Mouse (Mus musculus) forebrain, embryonic 14.5 days (tissue): Measurements from ENCODE around the gene Tmco3. TPM values are rescaled to one million over a fixed set of nuclear protein-coding genes. Genes with fewer than 3 reads are reported as not detected.

ENCODE experiments used
- ATAC-seq: fragments of 200-750 bp; cut with Nextera tagmentation; 2 replicates; pipeline ENCODE4 v1.8.0; 2017; ENCODE audit warnings: mild to moderate bottlenecking, moderate library complexity
- DNase-seq: peaks from one replicate; pipeline ENCODE4 v3.0.0-alpha.2; 2015; ENCODE audit warnings: low spot score
- H3K27ac ChIP-seq: fragments of 300-500 bp; sonication (generic); 2 replicates; pipeline ENCODE4 v1.5.1; 2014; ENCODE audit warnings: low read depth, mild to moderate bottlenecking, control low read depth, low read length, moderate library complexity
- H3K27me3 ChIP-seq: fragments of 300-500 bp; sonication (generic); replicated peaks from 2 replicates; pipeline ENCODE4 v1.6.1; 2014; ENCODE audit warnings: low read length, control low read depth, mixed read lengths; ENCODE audit not compliant: control insufficient read depth, insufficient read depth
- H3K36me3 ChIP-seq: fragments of 300-500 bp; sonication (generic); 2 replicates; pipeline ENCODE4 v1.6.1; 2014; ENCODE audit warnings: low read length, control low read depth; ENCODE audit not compliant: control insufficient read depth, insufficient read depth
- H3K4me1 ChIP-seq: fragments of 300-500 bp; sonication (generic); 2 replicates; pipeline ENCODE4 v1.6.1; 2014; ENCODE audit warnings: antibody characterized with exemption, low read length, control low read depth; ENCODE audit not compliant: control insufficient read depth, insufficient read depth
- H3K4me2 ChIP-seq: fragments of 300-500 bp; sonication (generic); 2 replicates; pipeline ENCODE4 v1.6.1; 2014; ENCODE audit warnings: mild to moderate bottlenecking, control low read depth, low read length
- H3K4me3 ChIP-seq: fragments of 300-500 bp; sonication (generic); 2 replicates; pipeline ENCODE4 v1.5.1; 2014; ENCODE audit warnings: low read depth, low read length, control low read depth
- H3K9ac ChIP-seq: fragments of 300-500 bp; sonication (generic); 2 replicates; pipeline ENCODE4 v1.6.1; 2014; ENCODE audit warnings: mild to moderate bottlenecking, low read length, control low read depth, moderate library complexity
- H3K9me3 ChIP-seq: fragments of 300-500 bp; sonication (generic); replicated peaks from 2 replicates; pipeline ENCODE4 v1.6.1; 2016; ENCODE audit warnings: low read length, control low read depth, mixed read lengths; ENCODE audit not compliant: control insufficient read depth
- WGBS: fragments of 180-500 bp; shearing (Covaris S2); extraction: QIAGEN DNeasy Blood & Tissue Kit; methylation state at CpG from one replicate; pipeline ENCODE4 v1.1.7; 2014; 5-methylcytosine and 5-hydroxymethylcytosine counted together
- polyA plus RNA-seq: library from polyadenylated mRNA; unstranded; fragments of >200 nt; fragmentation: Nextera tagmentation; extraction: Ambion mirVana; gene quantifications from 2 replicates; pipeline ENCODE4 v1.2.1, GENCODE M21; 2014

The Tmco3 gene
- polyA plus RNA-seq, 1 experiment from 2014 or later, result 30.7 TPM

DNA sequence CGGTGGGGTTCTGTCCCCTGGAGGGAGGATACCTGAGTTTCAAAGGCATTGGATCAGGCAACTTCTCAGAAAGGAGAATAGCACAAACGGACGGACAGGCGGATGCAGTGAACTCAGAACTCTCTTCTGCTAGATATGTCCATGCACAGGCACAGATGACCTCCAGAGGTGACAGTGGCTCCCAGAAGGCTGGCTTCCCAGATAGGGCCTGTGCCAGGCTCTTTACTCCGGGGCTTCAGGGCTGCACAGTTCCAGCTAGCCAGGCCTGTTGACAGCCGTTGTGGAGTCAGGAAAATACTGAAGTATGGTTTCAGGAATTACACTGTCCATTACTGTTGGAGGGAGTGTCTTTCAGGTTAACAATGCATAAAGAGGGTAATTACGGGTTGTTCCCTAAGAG lies 62.1 kb downstream of the Tmco3 start:
- 88% methylated on average over 7 of the region's 7 CpGs for WGBS
- no peak overlapping the region for H3K27ac ChIP-seq
- no peaks in the 10 kb centered on the region for H3K9me3 ChIP-seq
- ATAC-seq (no peak), DNase-seq (no peak)
- H3K4me1 ChIP-seq, result no peaks in the 10 kb centered on the region
- H3K4me3 ChIP-seq, result no peak overlapping the region
- H3K9ac ChIP-seq, result no peak overlapping the region
- no peak overlapping the region for H3K4me2 ChIP-seq
- no peaks in the 10 kb centered on the region for H3K27me3 ChIP-seq
- peaks cover 97% of the 10 kb centered on the region for H3K36me3 ChIP-seq

DNA sequence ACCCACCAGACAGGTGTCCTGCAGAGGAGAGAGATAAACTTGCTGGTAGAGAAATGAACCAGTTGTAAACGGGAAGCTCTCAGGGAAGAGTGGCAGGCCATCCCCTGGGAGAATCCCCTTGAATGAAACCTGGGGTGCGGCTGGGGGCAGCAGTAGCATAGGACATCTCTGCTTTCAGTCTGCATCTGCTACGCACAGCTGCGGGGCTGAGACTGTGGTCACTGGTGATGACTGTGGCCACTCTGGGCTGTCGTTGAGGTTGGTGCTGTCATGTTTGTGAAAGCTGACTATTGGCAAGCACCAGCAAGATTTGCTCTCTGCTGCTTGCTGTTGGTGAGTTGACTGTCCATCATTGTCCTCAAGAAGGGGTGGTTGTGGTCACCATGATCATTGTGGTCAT lies 63.6 kb downstream of the Tmco3 start:
- H3K4me3 ChIP-seq, result no peak overlapping the region
- no peak for ATAC-seq
- H3K27ac ChIP-seq, result no peak overlapping the region
- WGBS, result 92% methylated on average over 5 of the region's 5 CpGs
- H3K9me3 ChIP-seq, result no peaks in the 10 kb centered on the region
- no peak overlapping the region for H3K4me2 ChIP-seq
- H3K36me3 ChIP-seq, result peaks cover 97% of the 10 kb centered on the region
- no peaks in the 10 kb centered on the region for H3K4me1 ChIP-seq
- H3K27me3 ChIP-seq, result no peaks in the 10 kb centered on the region
- DNase-seq, result no peak
- no peak overlapping the region for H3K9ac ChIP-seq

- DNase-seq (no peak), ATAC-seq (no peak)
- H3K4me2 ChIP-seq, result no peak overlapping the region
- H3K27ac ChIP-seq, result no peak overlapping the region
- no peaks in the 10 kb centered on the region for H3K4me1 ChIP-seq
- H3K4me3 ChIP-seq, result no peak overlapping the region
- H3K27me3 ChIP-seq, result no peaks in the 10 kb centered on the region
- WGBS, result 92% methylated on average over 8 of the region's 8 CpGs
- no peaks in the 10 kb centered on the region for H3K9me3 ChIP-seq
- H3K36me3 ChIP-seq, result peaks cover 98% of the 10 kb centered on the region
- H3K9ac ChIP-seq, result no peak overlapping the region
Measured at GRCm38 (mm10) chr8:13352601-13353000, 64.6 kb downstream of the Tmco3 start.

GRCm38 (mm10) chr8:13353155-13353833 lies 65.3 kb downstream of the Tmco3 start:
- Histone ChIP-seq H3K4me2 (no peak overlapping the region), H3K36me3 (peaks cover 98% of the 10 kb centered on the region), H3K27ac (no peak overlapping the region), H3K9ac (no peak overlapping the region), H3K4me1 (no peaks in the 10 kb centered on the region), H3K27me3 (no peaks in the 10 kb centered on the region), H3K9me3 (no peaks in the 10 kb centered on the region), H3K4me3 (no peak overlapping the region)
- ATAC-seq (no peak), DNase-seq (no peak)
- WGBS, result 85% methylated on average over 9 of the region's 9 CpGs

GRCm38 (mm10) chr8:13353883-13354282 lies 65.9 kb downstream of the Tmco3 start:
- Histone ChIP-seq H3K27me3 (no peaks in the 10 kb centered on the region), H3K9ac (no peak overlapping the region), H3K36me3 (peaks cover 98% of the 10 kb centered on the region), H3K4me2 (no peak overlapping the region), H3K4me3 (no peak overlapping the region), H3K9me3 (no peaks in the 10 kb centered on the region), H3K4me1 (no peaks in the 10 kb centered on the region), H3K27ac (no peak overlapping the region)
- DNase-seq, result no peak
- no peak for ATAC-seq
- WGBS, result 82% methylated on average over 4 of the region's 4 CpGs

DNA sequence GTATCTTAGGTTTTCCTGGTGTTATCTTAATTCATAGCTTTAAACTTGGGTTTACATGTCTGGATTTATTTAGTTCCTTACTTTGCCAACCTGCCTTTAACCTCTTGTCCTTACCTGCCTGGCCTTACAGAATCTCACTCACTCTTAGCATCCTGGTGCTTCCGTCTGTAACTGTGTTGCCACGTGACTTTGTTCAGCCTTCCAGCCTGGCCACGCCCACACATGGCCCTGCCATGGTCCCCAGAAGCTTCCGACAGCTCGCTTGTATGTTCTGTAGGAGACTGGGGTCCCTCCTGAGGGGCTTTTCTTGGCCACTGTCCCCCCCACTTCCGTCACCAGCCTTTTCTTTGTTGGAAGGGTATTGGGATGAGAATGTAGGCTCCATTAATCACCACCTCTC lies 68.2 kb downstream of the Tmco3 start:
- 87% methylated on average over 6 of the region's 6 CpGs for WGBS
- Histone ChIP-seq H3K27ac (no peak overlapping the region), H3K9ac (no peak overlapping the region), H3K4me1 (no peaks in the 10 kb centered on the region), H3K9me3 (no peaks in the 10 kb centered on the region), H3K27me3 (no peaks in the 10 kb centered on the region), H3K4me3 (no peak overlapping the region), H3K4me2 (no peak overlapping the region), H3K36me3 (peaks cover 98% of the 10 kb centered on the region)
- ATAC-seq (no peak), DNase-seq (no peak)

DNA sequence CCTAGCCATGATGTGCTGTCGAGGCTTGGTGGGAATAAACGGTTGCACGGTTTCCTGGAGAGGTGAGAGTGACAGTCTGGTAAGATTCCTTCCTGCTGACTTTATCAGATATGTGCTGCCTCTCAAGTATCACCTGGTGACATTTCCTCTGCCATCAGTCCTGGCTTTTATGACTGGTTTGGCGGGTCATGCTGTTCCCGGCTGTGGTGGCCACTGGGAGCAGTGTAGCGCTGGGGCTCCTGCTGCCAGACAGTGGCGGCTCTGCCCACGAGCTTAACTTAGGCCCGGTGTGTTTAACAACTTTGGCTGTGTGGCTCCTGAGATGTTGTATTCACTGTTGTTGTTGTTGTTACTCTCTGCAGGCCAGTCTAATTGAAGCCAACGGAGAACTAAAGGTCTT lies 68.7 kb downstream of the Tmco3 start:
- Histone ChIP-seq H3K4me2 (no peak overlapping the region), H3K27me3 (no peaks in the 10 kb centered on the region), H3K4me1 (no peaks in the 10 kb centered on the region), H3K9ac (no peak overlapping the region), H3K27ac (no peak overlapping the region), H3K9me3 (no peaks in the 10 kb centered on the region), H3K4me3 (no peak overlapping the region), H3K36me3 (peaks cover 98% of the 10 kb centered on the region)
- 87% methylated on average over 10 of the region's 10 CpGs for WGBS
- ATAC-seq, result no peak
- no peak for DNase-seq

- Histone ChIP-seq H3K27ac (no peak overlapping the region), H3K27me3 (no peaks in the 10 kb centered on the region), H3K4me2 (no peak overlapping the region), H3K4me1 (no peaks in the 10 kb centered on the region), H3K9me3 (no peaks in the 10 kb centered on the region), H3K9ac (no peak overlapping the region), H3K4me3 (no peak overlapping the region), H3K36me3 (peaks cover 96% of the 10 kb centered on the region)
- ATAC-seq (no peak), DNase-seq (no peak)
- WGBS, result 89% methylated on average over 7 of the region's 7 CpGs
Measured at GRCm38 (mm10) chr8:13360213-13360612, 72.2 kb downstream of the Tmco3 start.

GRCm38 (mm10) chr8:13361865-13362264 lies 73.9 kb downstream of the Tmco3 start:
- H3K27me3 ChIP-seq, result no peaks in the 10 kb centered on the region
- no peaks in the 10 kb centered on the region for H3K9me3 ChIP-seq
- DNase-seq, result no peak
- ATAC-seq, result no peak
- H3K36me3 ChIP-seq, result peaks cover 96% of the 10 kb centered on the region
- no peak overlapping the region for H3K27ac ChIP-seq
- H3K4me3 ChIP-seq, result no peak overlapping the region
- no peaks in the 10 kb centered on the region for H3K4me1 ChIP-seq
- H3K4me2 ChIP-seq, result no peak overlapping the region
- 97% methylated on average over 6 of the region's 6 CpGs for WGBS
- H3K9ac ChIP-seq, result no peak overlapping the region
